Mouse (Mus musculus) liver, embryonic 12.5 days (tissue): ENCODE data around the gene Cyp4a32. TPM values are rescaled to one million over a fixed set of nuclear protein-coding genes. Genes with fewer than 3 reads are reported as not detected.
A peak's percentile ranks its signal among the peaks of the same experiment; 100 is the strongest.
"Not testable (repeated sequence)": the region's sequence is repeated elsewhere in the genome, so short reads cannot be mapped to it uniquely, and the experiment has no call there.

Experiments used
- ATAC-seq: fragments of 200-750 bp; cut with Nextera tagmentation; 2 replicates; pipeline ENCODE4 v1.8.0; 2017; ENCODE audit warnings: moderate number of reproducible peaks, mild to moderate bottlenecking, moderate library complexity
- H3K27ac ChIP-seq: fragments of 300-500 bp; sonication (generic); 2 replicates; pipeline ENCODE4 v1.5.1; 2016; ENCODE audit warnings: mild to moderate bottlenecking
- H3K27me3 ChIP-seq: fragments of 300-500 bp; sonication (generic); replicated peaks from 2 replicates; pipeline ENCODE4 v1.6.1; 2016; ENCODE audit warnings: mild to moderate bottlenecking, moderate library complexity
- H3K36me3 ChIP-seq: fragments of 300-500 bp; sonication (generic); 2 replicates; pipeline ENCODE4 v1.6.1; 2016; ENCODE audit warnings: mild to moderate bottlenecking, moderate library complexity
- H3K4me1 ChIP-seq: fragments of 300-500 bp; sonication (generic); 2 replicates; pipeline ENCODE4 v1.6.1; 2016
- H3K4me2 ChIP-seq: fragments of 300-500 bp; sonication (generic); 2 replicates; pipeline ENCODE4 v1.6.1; 2016; ENCODE audit warnings: mild to moderate bottlenecking, moderate library complexity
- H3K4me3 ChIP-seq: fragments of 300-500 bp; sonication (generic); 2 replicates; pipeline ENCODE4 v1.5.1; 2016; ENCODE audit warnings: mild to moderate bottlenecking, moderate library complexity
- H3K9ac ChIP-seq: fragments of 300-500 bp; sonication (generic); 2 replicates; pipeline ENCODE4 v1.6.1; 2016; ENCODE audit warnings: mild to moderate bottlenecking, moderate library complexity
- H3K9me3 ChIP-seq: fragments of 300-500 bp; sonication (generic); replicated peaks from 2 replicates; pipeline ENCODE4 v1.6.1; 2016; ENCODE audit warnings: mild to moderate bottlenecking, moderate library complexity
- WGBS: fragments of 180-500 bp; shearing (Covaris S2); methylation state at CpG from one replicate; pipeline ENCODE4 v1.1.7; 2016; ENCODE audit not compliant: insufficient replicate concordance; 5-methylcytosine and 5-hydroxymethylcytosine counted together
- polyA plus RNA-seq: library from polyadenylated mRNA; unstranded; fragments of >200 nt; fragmentation: Nextera tagmentation; extraction: Ambion mirVana; gene quantifications from 2 replicates; pipeline ENCODE4 v1.2.1, GENCODE M21; 2016

Gene Cyp4a32
- polyA plus RNA-seq, 1 experiment from 2014 or later: not detected

GRCm38 (mm10) chr4:115614005-115614404, 13.2 kb downstream of the Cyp4a32 start:
- Histone ChIP-seq H3K27me3 (no peaks in the 10 kb centered on the region), H3K9ac (no peak overlapping the region), H3K4me1 (no peaks in the 10 kb centered on the region), H3K27ac (no peak overlapping the region), H3K9me3 (no peaks in the 10 kb centered on the region), H3K36me3 (no peaks in the 10 kb centered on the region), H3K4me3 (no peak overlapping the region), H3K4me2 (no peak overlapping the region)
- ATAC-seq: no peak

- H3K4me2 ChIP-seq, H3K9me3 ChIP-seq, H3K27me3 ChIP-seq, ATAC-seq, H3K27ac ChIP-seq, H3K4me3 ChIP-seq, H3K4me1 ChIP-seq, H3K9ac ChIP-seq, H3K36me3 ChIP-seq: not testable (repeated sequence)
- WGBS: 67% methylated on average over 3 of the region's 3 CpGs
Measured at GRCm38 (mm10) chr4:115625560-115625959, 24.8 kb downstream of the Cyp4a32 start.

DNA sequence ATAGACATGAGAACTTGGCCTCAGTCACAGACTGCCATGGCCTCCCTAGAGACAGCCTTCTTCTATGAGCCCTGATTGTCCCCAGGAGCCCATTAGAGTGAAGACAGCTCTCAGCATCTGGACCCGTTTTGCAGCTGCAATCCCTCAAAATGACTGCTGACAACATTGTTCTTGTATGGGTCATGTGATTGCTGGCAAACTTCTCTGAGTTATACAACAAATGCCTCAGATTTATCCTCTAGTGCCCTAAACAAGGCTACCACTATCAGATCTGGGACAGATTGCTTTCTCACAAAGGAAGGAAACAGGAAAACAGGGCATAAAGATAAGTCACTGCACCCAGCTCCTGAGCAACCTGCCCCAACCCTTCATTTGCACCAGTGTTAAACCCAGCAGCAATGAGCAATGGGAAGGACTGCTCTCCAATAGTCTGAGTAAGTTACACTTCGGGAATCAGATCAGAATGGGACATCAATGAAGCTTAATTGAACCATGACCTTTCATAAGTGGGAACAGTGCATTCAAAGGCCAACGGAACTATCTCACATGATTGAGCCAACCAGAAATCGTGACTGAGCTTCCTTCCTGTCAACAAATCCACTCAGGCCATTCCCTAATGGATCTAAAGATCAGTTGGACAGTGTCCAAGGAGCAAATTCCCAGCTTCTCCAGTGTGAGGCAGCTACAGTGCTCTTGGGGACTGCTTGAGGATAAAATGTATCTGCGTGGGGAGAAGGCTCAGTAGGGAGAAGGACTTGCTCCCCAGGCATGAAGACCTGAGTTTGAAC, 42.4 kb downstream of the Cyp4a32 start:
- Histone ChIP-seq H3K9me3 (no peaks in the 10 kb centered on the region), H3K36me3 (no peaks in the 10 kb centered on the region), H3K27ac (no peak overlapping the region), H3K4me2 (no peak overlapping the region), H3K4me1 (no peaks in the 10 kb centered on the region), H3K4me3 (no peak overlapping the region), H3K27me3 (no peaks in the 10 kb centered on the region), H3K9ac (no peak overlapping the region)
- WGBS: 24% methylated on average over 5 of the region's 5 CpGs
- no peak for ATAC-seq

DNA sequence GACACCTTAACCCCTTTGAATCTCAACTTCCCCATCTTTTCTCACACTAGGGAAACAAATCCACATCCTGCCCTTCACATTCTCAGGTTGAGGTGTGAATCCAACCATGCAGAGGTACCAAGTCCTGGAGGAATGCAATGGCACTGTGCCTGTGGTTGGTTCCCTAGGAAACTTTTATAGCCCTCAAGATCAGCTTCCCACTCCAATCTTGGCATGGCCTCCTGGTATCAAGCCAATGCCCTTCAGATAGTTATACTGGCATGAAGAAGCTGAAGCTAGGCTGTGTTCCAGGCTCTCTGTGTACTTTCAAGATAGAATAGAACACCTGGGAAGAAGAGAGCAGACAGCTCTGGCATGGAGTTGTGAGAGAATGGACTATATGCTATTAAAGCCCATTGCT, 44.6 kb downstream of the Cyp4a32 start:
- ATAC-seq: no peak
- Histone ChIP-seq H3K4me3 (no peak overlapping the region), H3K4me1 (no peaks in the 10 kb centered on the region), H3K27me3 (no peaks in the 10 kb centered on the region), H3K9ac (no peak overlapping the region), H3K9me3 (no peaks in the 10 kb centered on the region), H3K27ac (no peak overlapping the region), H3K36me3 (no peaks in the 10 kb centered on the region), H3K4me2 (no peak overlapping the region)

- Histone ChIP-seq H3K9me3 (no peaks in the 10 kb centered on the region), H3K27ac (no peak within 1 kb of the TSS), H3K4me1 (no peaks in the 10 kb centered on the region), H3K27me3 (no peaks in the 10 kb centered on the region), H3K36me3 (no peaks in the 10 kb centered on the region), H3K4me3 (no peak within 1 kb of the TSS), H3K4me2 (no peak within 1 kb of the TSS), H3K9ac (no peak within 1 kb of the TSS)
- 74% methylated on average over 9 of the region's 9 CpGs for WGBS
- ATAC-seq: no peak
Measured at GRCm38 (mm10) chr4:115647580-115647979, 46.8 kb downstream of the Cyp4a32 start, which contains the start of gene Cyp4b1. Gene Cyp4b1 (minus strand): TSS chr4:115647723.

- no peak overlapping the region for H3K27ac ChIP-seq
- no peaks in the 10 kb centered on the region for H3K36me3 ChIP-seq
- no peaks in the 10 kb centered on the region for H3K4me1 ChIP-seq
- no peak overlapping the region for H3K4me3 ChIP-seq
- no peak overlapping the region for H3K9ac ChIP-seq
- no peaks in the 10 kb centered on the region for H3K27me3 ChIP-seq
- no peak overlapping the region for H3K4me2 ChIP-seq
- ATAC-seq: no peak
- 37% methylated on average over 2 of the region's 2 CpGs for WGBS
- H3K9me3 ChIP-seq: no peaks in the 10 kb centered on the region
Measured at GRCm38 (mm10) chr4:115648752-115649151, 48.0 kb downstream of the Cyp4a32 start.

GRCm38 (mm10) chr4:115649344-115649743, 48.6 kb downstream of the Cyp4a32 start:
- no peak overlapping the region for H3K4me3 ChIP-seq
- no peak for ATAC-seq
- no peaks in the 10 kb centered on the region for H3K4me1 ChIP-seq
- no peak overlapping the region for H3K27ac ChIP-seq
- H3K36me3 ChIP-seq: no peaks in the 10 kb centered on the region
- no peaks in the 10 kb centered on the region for H3K9me3 ChIP-seq
- H3K9ac ChIP-seq: no peak overlapping the region
- no peak overlapping the region for H3K4me2 ChIP-seq
- H3K27me3 ChIP-seq: no peaks in the 10 kb centered on the region

- H3K4me2 ChIP-seq: no peak overlapping the region
- H3K4me1 ChIP-seq: no peaks in the 10 kb centered on the region
- H3K27ac ChIP-seq: no peak overlapping the region
- H3K36me3 ChIP-seq: no peaks in the 10 kb centered on the region
- WGBS: 72% methylated on average over 5 of the region's 5 CpGs
- H3K27me3 ChIP-seq: no peaks in the 10 kb centered on the region
- no peaks in the 10 kb centered on the region for H3K9me3 ChIP-seq
- no peak overlapping the region for H3K9ac ChIP-seq
- H3K4me3 ChIP-seq: no peak overlapping the region
- no peak for ATAC-seq
Measured at GRCm38 (mm10) chr4:115650866-115651265, 50.1 kb downstream of the Cyp4a32 start.

DNA sequence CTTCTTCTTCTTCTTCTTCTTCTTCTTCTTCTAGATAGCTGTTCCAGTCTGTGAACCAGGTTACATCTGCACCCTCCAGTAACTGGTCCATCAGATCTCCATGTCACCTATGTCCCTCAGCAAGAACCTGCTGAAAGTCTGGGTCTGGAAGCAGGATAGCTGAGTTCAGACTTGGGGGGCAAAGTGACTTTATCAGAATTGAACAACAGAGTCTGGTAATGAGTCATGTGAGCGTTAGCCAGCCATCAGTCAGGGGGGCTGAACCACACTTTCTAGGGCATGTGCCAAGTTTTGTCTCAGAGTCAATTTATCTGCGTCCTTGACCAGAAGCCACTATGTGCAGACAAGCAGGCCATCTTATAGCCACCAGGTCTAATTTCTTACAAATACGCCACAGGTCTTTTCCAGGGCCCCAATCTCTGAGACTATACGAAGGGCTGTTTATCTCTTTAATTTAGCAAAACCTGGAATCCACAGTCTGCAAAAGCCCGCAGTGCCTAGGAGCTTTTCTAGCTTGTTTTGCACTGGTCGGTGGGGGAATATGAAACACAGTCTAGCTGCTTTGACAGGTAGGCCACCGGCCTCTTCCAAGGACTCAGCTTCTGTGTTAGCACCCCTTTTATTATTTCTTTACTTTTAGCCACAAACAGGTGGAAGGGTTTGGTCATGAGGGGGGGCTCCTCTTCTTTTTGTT, 55.2 kb downstream of the Cyp4a32 start:
- H3K4me3 ChIP-seq, H3K36me3 ChIP-seq, H3K9ac ChIP-seq, H3K27ac ChIP-seq, ATAC-seq, H3K27me3 ChIP-seq, H3K4me1 ChIP-seq, H3K4me2 ChIP-seq, H3K9me3 ChIP-seq: not testable (repeated sequence)
- WGBS: 41% methylated on average over 7 of the region's 7 CpGs

DNA sequence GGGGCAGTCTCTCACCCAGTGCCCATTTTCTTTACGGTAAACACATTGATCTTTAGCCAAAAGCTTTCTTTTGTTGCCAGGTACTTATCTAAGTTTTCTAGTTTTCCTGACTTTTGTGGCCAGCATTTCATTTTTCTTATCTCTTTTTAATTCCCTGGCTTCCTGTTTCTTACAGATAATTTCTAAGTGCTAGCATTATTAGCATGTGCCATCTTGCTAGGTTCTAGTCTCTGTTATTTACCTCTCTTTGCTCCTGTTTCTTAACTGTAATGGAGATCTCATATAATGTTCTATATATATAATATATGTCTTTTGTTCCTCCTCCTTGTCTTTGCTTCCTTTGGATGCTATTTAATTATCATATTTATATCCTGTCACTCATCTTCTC, 55.8 kb downstream of the Cyp4a32 start:
- H3K36me3 ChIP-seq, H3K27me3 ChIP-seq, H3K4me3 ChIP-seq, H3K9ac ChIP-seq, H3K4me1 ChIP-seq, H3K9me3 ChIP-seq, H3K27ac ChIP-seq, H3K4me2 ChIP-seq, ATAC-seq: not testable (repeated sequence)
- WGBS: 23% methylated on average over 1 of the region's 1 CpGs

GRCm38 (mm10) chr4:115657104-115657866, 56.5 kb downstream of the Cyp4a32 start:
- H3K4me2 ChIP-seq: peak overlapping the region; percentile 77
- H3K4me3 ChIP-seq: peak overlapping the region; percentile 49
- no peaks in the 10 kb centered on the region for H3K27me3 ChIP-seq
- H3K36me3 ChIP-seq: no peaks in the 10 kb centered on the region
- peak overlapping the region; percentile 58 for H3K27ac ChIP-seq
- H3K4me1 ChIP-seq: peaks cover 8% of the 10 kb centered on the region; the same call in 1 of the 2 replicates
- peak; percentile 83 for ATAC-seq
- WGBS: 2% methylated on average over 34 of the region's 34 CpGs
- H3K9ac ChIP-seq: peak overlapping the region; percentile 48
- no peaks in the 10 kb centered on the region for H3K9me3 ChIP-seq

- H3K27ac ChIP-seq: no peak overlapping the region
- H3K4me3 ChIP-seq: no peak overlapping the region
- H3K9ac ChIP-seq: no peak overlapping the region
- no peaks in the 10 kb centered on the region for H3K27me3 ChIP-seq
- no peaks in the 10 kb centered on the region for H3K36me3 ChIP-seq
- peaks cover 8% of the 10 kb centered on the region; the same call in 1 of the 2 replicates for H3K4me1 ChIP-seq
- ATAC-seq: peak; percentile 55; the same call in 1 of the 2 replicates
- peak overlapping the region; percentile 77 for H3K4me2 ChIP-seq
- no peaks in the 10 kb centered on the region for H3K9me3 ChIP-seq
Measured at GRCm38 (mm10) chr4:115657867-115658249, 57.1 kb downstream of the Cyp4a32 start.
